ENCODE assay signal across 7 mouse cellular contexts in the genomic region with DNA sequence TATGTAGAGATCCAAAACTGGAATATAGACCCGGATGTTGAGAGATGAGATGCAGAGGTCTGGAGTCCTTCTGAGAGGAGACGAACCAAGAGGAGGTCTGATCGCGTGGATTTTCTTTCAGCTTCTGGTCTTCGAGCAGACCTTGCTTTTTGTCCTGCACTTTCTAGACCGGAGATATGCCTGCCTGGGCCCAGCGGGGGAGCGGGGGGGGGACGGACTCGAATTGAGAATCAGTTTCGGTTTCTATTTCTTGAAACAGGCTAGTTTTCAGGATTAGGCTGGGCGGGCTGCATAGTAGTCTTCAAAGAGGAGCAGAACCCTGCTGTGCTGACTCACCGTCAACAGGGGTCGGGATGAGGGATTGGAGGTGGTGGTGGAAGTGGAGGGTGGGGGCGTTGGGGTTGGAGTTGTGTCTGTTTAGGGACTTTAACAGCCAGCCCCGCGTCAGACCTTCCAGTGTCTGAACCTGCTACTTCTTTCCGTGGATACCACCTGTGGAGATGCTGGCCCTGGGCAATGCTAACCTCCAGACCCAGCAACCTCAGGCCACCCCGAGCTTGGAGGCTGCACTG. TPM values are rescaled to one million over a fixed set of nuclear protein-coding genes. Genes with fewer than 3 reads are reported as not detected.
DNase-seq lines count a peak whose midpoint lies in the region; ATAC-seq lines count a peak whose summit lies in the region.

Gene Irgm1 (minus strand): TSS at position 483 of the 572 bp plus-strand sequence.

- peaks cover 62% of the 10 kb centered on the region for H3K79me2 ChIP-seq in macrophage (ENCODE audit: inconsistent target)

- H3K4me2 ChIP-seq in forebrain, embryonic 12.5 days: peak within 1 kb of the TSS; percentile 63

- no peaks in the 10 kb centered on the region for H3K9me3 ChIP-seq in forebrain, embryonic 12.5 days

- 0 out of 2 replicates have a peak, but pooled peaks have one; percentile 21 for ATAC-seq in forebrain, embryonic 12.5 days (ENCODE audit: low FRiP score)

- 2% methylated on average over 18 of the region's 19 CpGs for WGBS in forebrain, embryonic 12.5 days
- 1% methylated on average over 19 of the region's 19 CpGs for WGBS in macrophage (ENCODE audit: missing documents)

- peak within 1 kb of the TSS; percentile 41 for H3K4me3 ChIP-seq in forebrain, embryonic 12.5 days (replicated peaks)
- H3K4me3 ChIP-seq in macrophage (ENCODE audit: inconsistent target): peak within 1 kb of the TSS; percentile 60

- DNase-seq in Muller cell, postnatal 12 days (ENCODE audit: inconsistent ontology term): peak; percentile 93
- DNase-seq in brain, adult 2 months (ENCODE audit: low read depth, low spot score): peak; percentile 67
- DNase-seq in heart, postnatal 14 days: peak; percentile 64 to 72
- DNase-seq in kidney, postnatal 4 days: peak; percentile 80 to 88
- DNase-seq in skeletal muscle tissue, adult 2 months (ENCODE audit: low read depth, low spot score): peak; percentile 57

- no peak within 1 kb of the TSS for H3K27ac ChIP-seq in forebrain, embryonic 12.5 days
- H3K27ac ChIP-seq in macrophage: peak within 1 kb of the TSS; percentile 97

- peaks cover 25% of the 10 kb centered on the region; the same call in 1 of the 2 replicates for H3K27me3 ChIP-seq in forebrain, embryonic 12.5 days

- peaks cover 15% of the 10 kb centered on the region for H3K4me1 ChIP-seq in forebrain, embryonic 12.5 days

- H3K9ac ChIP-seq in forebrain, embryonic 12.5 days: peak within 1 kb of the TSS; percentile 54

- no peaks in the 10 kb centered on the region for H3K36me3 ChIP-seq in forebrain, embryonic 12.5 days (replicated peaks)
- H3K36me3 ChIP-seq in macrophage (ENCODE audit: inconsistent target): peaks cover 21% of the 10 kb centered on the region

- intact Hi-C loops in heart, postnatal 14 days (cut with DNase I): loop anchor here (5.0 kb wide), 3 partner anchors 316 to 401 kb away; partner anchors contain the start of genes Btnl9 and Zfp62

RNA-seq across cellular contexts. Expression of gene Irgm1, which starts in this region (rescaled TPM):
- 1.2 and 1.8 TPM in 2 replicates for polyA plus RNA-seq in forebrain, embryonic 12.5 days (2016; fragmentation: Nextera tagmentation; extraction: Ambion mirVana)
- total RNA-seq in heart, postnatal 14 days (2021): 1 to 10 TPM; 7.1 to 7.2 TPM
- 100 to 1,000 TPM in 15 of 26 experiments, 10 to 100 TPM in 11; 20.5 to 641 (median 175) TPM for total RNA-seq in macrophage (2018; cell fraction: chromatin; rRNA removed)
- total RNA-seq in macrophage (2018; cell fraction: cytosol; rRNA removed): 100 to 1,000 TPM; 128 to 783 (median 543) TPM
- total RNA-seq in macrophage (2018; cell fraction: nucleus; rRNA removed): 100 to 1,000 TPM in 18 of 26 experiments, 10 to 100 TPM in 8; 75.1 to 591 (median 408) TPM
- polyA plus RNA-seq in macrophage (2018): 118 to 323 TPM (median 130 TPM) in 3 replicates

Comparison
In these comparisons a context has a peak if more than half of its experiments do, and no peak if none do; other contexts are left out.
1. RNA of gene Irgm1 (polyA plus RNA-seq): 118 to 323 TPM in macrophage; 1.2 to 1.8 TPM in forebrain, embryonic 12.5 days; every median in the first group is over 10 times any median in the second.
2. Peak in every context shown above with its lines, with median percentiles within 50 percentile points of each other: DNase-seq.